14 mouse cellular contexts compared by ENCODE assay signal in genomic region chr6:118847751-118848150, GRCm38 (mm10).
DNase-seq lines count a peak whose midpoint lies in the region; ATAC-seq and TF ChIP-seq lines count a peak whose summit lies in the region.
"Had no signal": no experiment of that assay in that cellular context is flagged by ENCODE, and none has a peak within 500 bp of the region (broad histone marks: within the 10 kb centered on the region; RNA-seq: fewer than 3 reads in every experiment).

No protein-coding gene starts in this region.

- H3K9ac ChIP-seq in heart, embryonic 16.5 days (ENCODE audit: low read length), result no peak overlapping the region
- H3K9ac ChIP-seq in neural tube, embryonic 15.5 days (replicated peaks), result no peak overlapping the region
- no peak overlapping the region for H3K9ac ChIP-seq in kidney, embryonic 15.5 days
- H3K9ac ChIP-seq in stomach, postnatal 0 days (ENCODE audit: low read length), result no peak overlapping the region
- H3K9ac ChIP-seq: hindbrain, embryonic 12.5 days; liver, embryonic 15.5 days had no signal

- no peaks in the 10 kb centered on the region for H3K27me3 ChIP-seq in heart, embryonic 16.5 days (ENCODE audit: control insufficient read depth, insufficient read depth, low read length)
- H3K27me3 ChIP-seq in neural tube, embryonic 15.5 days (replicated peaks), result no peaks in the 10 kb centered on the region
- no peaks in the 10 kb centered on the region for H3K27me3 ChIP-seq in kidney, embryonic 15.5 days
- no peaks in the 10 kb centered on the region for H3K27me3 ChIP-seq in stomach, postnatal 0 days (ENCODE audit: control insufficient read depth, insufficient read depth, low read length)
- H3K27me3 ChIP-seq: hindbrain, embryonic 12.5 days; liver, embryonic 15.5 days had no signal

- H3K4me1 ChIP-seq in heart, embryonic 16.5 days (ENCODE audit: control insufficient read depth, insufficient read depth, low read length), result peaks cover 57% of the 10 kb centered on the region
- peaks cover 35% of the 10 kb centered on the region for H3K4me1 ChIP-seq in neural tube, embryonic 15.5 days
- H3K4me1 ChIP-seq in kidney, embryonic 15.5 days, result peaks cover 29% of the 10 kb centered on the region
- no peaks in the 10 kb centered on the region for H3K4me1 ChIP-seq in stomach, postnatal 0 days (replicated peaks; ENCODE audit: control insufficient read depth, insufficient read depth)

- no peak for TF ChIP-seq CTCF in stomach, postnatal 0 days (IDR thresholded peaks at IDR 0.05; ENCODE audit: low read depth)

- H3K9me3 ChIP-seq in heart, embryonic 16.5 days (replicated peaks; ENCODE audit: control insufficient read depth, low read length), result no peaks in the 10 kb centered on the region
- H3K9me3 ChIP-seq in neural tube, embryonic 15.5 days (replicated peaks), result no peaks in the 10 kb centered on the region
- no peaks in the 10 kb centered on the region for H3K9me3 ChIP-seq in kidney, embryonic 15.5 days (replicated peaks)
- H3K9me3 ChIP-seq in stomach, postnatal 0 days (ENCODE audit: control insufficient read depth, low read length), result no peaks in the 10 kb centered on the region
- H3K9me3 ChIP-seq: hindbrain, embryonic 12.5 days; liver, embryonic 15.5 days had no signal

- no peak for DNase-seq in heart, adult 11 months
- DNase-seq in neural tube, embryonic 10.5 days (ENCODE audit: extremely low spot score, low spot score), result no peak
- DNase-seq in thymus, postnatal 10 days (ENCODE audit: low spot score in 2 of 2), result no peak
- DNase-seq in stomach, postnatal 0 days (ENCODE audit: low spot score), result no peak
- DNase-seq: cerebellum, adult 2 months; right cerebral cortex, postnatal 14 days; thymus, adult 2 months had no signal

- 63% methylated on average over 13 of the region's 13 CpGs for WGBS in heart, embryonic 16.5 days
- WGBS in neural tube, embryonic 15.5 days, result 63% methylated on average over 13 of the region's 13 CpGs
- 31% methylated on average over 13 of the region's 13 CpGs for WGBS in kidney, embryonic 15.5 days
- 70% methylated on average over 13 of the region's 13 CpGs for WGBS in stomach, postnatal 0 days

- no peak overlapping the region for H3K4me3 ChIP-seq in heart, embryonic 16.5 days (ENCODE audit: low read length)
- H3K4me3 ChIP-seq in neural tube, embryonic 15.5 days (replicated peaks), result no peak overlapping the region
- no peak overlapping the region for H3K4me3 ChIP-seq in kidney, embryonic 15.5 days (replicated peaks)
- no peak overlapping the region for H3K4me3 ChIP-seq in stomach, postnatal 0 days (ENCODE audit: low read depth, low read length)
- H3K4me3 ChIP-seq: hindbrain, embryonic 12.5 days; liver, embryonic 15.5 days had no signal

- H3K36me3 ChIP-seq in heart, embryonic 16.5 days (ENCODE audit: control insufficient read depth, insufficient read depth), result no peaks in the 10 kb centered on the region
- H3K36me3 ChIP-seq in neural tube, embryonic 15.5 days, result no peaks in the 10 kb centered on the region
- H3K36me3 ChIP-seq in kidney, embryonic 15.5 days, result no peaks in the 10 kb centered on the region
- no peaks in the 10 kb centered on the region for H3K36me3 ChIP-seq in stomach, postnatal 0 days (ENCODE audit: control insufficient read depth, insufficient read depth, low read length)
- H3K36me3 ChIP-seq: hindbrain, embryonic 12.5 days; liver, embryonic 15.5 days had no signal

- ATAC-seq in heart, embryonic 16.5 days (replicated peaks; ENCODE audit: extremely low read depth, insufficient read depth, low FRiP score), result no peak
- ATAC-seq in neural tube, embryonic 15.5 days (ENCODE audit: low FRiP score), result no peak
- peak; percentile 38; the same call in 1 of the 2 replicates for ATAC-seq in kidney, embryonic 15.5 days (replicated peaks; ENCODE audit: low FRiP score)
- no peak for ATAC-seq in CD4-positive, CD25-positive, alpha-beta regulatory T cell, adult 4 months
- no peak for ATAC-seq in stomach, postnatal 0 days (ENCODE audit: low FRiP score, low TSS enrichment)
- ATAC-seq: forebrain, embryonic 14.5 days had no signal

- no peak overlapping the region for H3K4me2 ChIP-seq in heart, embryonic 16.5 days (ENCODE audit: low read depth, low read length)
- no peak overlapping the region for H3K4me2 ChIP-seq in neural tube, embryonic 15.5 days
- H3K4me2 ChIP-seq in kidney, embryonic 15.5 days, result peak overlapping the region; percentile 17
- no peak overlapping the region for H3K4me2 ChIP-seq in stomach, postnatal 0 days (replicated peaks; ENCODE audit: low read depth)
- H3K4me2 ChIP-seq: hindbrain, embryonic 12.5 days; liver, embryonic 15.5 days had no signal

- peak overlapping the region; percentile 11 for H3K27ac ChIP-seq in heart, embryonic 16.5 days (ENCODE audit: low read length)
- H3K27ac ChIP-seq in neural tube, embryonic 15.5 days (replicated peaks), result 0 out of 2 replicates have a peak overlapping the region, but pooled peaks have one; percentile 3
- H3K27ac ChIP-seq in kidney, embryonic 15.5 days, result peak overlapping the region; percentile 9; the same call in 1 of the 2 replicates
- no peak overlapping the region for H3K27ac ChIP-seq in stomach, postnatal 0 days (replicated peaks)
- H3K27ac ChIP-seq: hindbrain, embryonic 12.5 days; liver, embryonic 15.5 days had no signal

- TF ChIP-seq EP300 in stomach, postnatal 0 days (optimal IDR thresholded peaks at IDR 0.05), result no peak
